Mouse (Mus musculus) lung, adult 2 months (tissue): ENCODE measurements around the gene Cmtm3. TPM values are rescaled to one million over a fixed set of nuclear protein-coding genes. Genes with fewer than 3 reads are reported as not detected.

ENCODE experiments used
- DNase-seq: peaks from one replicate; pipeline ENCODE4 v3.0.0; 2022
- H3K4me1 ChIP-seq: fragments of 200-500 bp; 2 replicates; pipeline ENCODE4 v1.6.1; 2011; ENCODE audit warnings: low read length; ENCODE audit not compliant: control insufficient read depth, insufficient read depth
- H3K4me3 ChIP-seq: fragments of 200-500 bp; replicated peaks from 2 replicates; pipeline ENCODE3; 2011; ENCODE audit warnings: low read depth, mild to moderate bottlenecking, control low read depth, low read length; ENCODE audit errors: extremely low read depth
- CTCF ChIP-seq: fragments of 200-500 bp; IDR thresholded peaks from 2 replicates; pipeline ENCODE4 v1.5.1; 2011; ENCODE audit warnings: mild to moderate bottlenecking, low read length, control low read depth; ENCODE audit not compliant: insufficient read depth
- POLR2A ChIP-seq: fragments of 200-500 bp; IDR thresholded peaks from 2 replicates; pipeline ENCODE4 v1.6.1; 2011; ENCODE audit warnings: low read depth, mild to moderate bottlenecking, control low read depth, low read length, borderline replicate concordance; ENCODE audit errors: extremely low read depth
- WGBS: fragments of 180-500 bp; shearing (Covaris S2); methylation state at CpG from one replicate; pipeline ENCODE4 v1.1.7; 2018; 5-methylcytosine and 5-hydroxymethylcytosine counted together
- polyA plus RNA-seq: library from polyadenylated mRNA; depleted of rRNA; stranded (reverse); fragments of >200 nt; gene quantifications from 2 replicates; pipeline ENCODE4 v1.2.3, GENCODE M21; 2012

Cmtm3 gene
- polyA plus RNA-seq, 1 experiment: 154 TPM

GRCm38 (mm10) chr8:104369591-104369990, 30.4 kb downstream of the Cmtm3 start:
- Histone ChIP-seq H3K4me1 (no peaks in the 10 kb centered on the region), H3K4me3 (no peak overlapping the region)
- WGBS: 58% methylated on average over 12 of the region's 12 CpGs
- TF ChIP-seq CTCF (no peak), POLR2A (no peak)
- no peak for DNase-seq

- TF ChIP-seq CTCF (no peak), POLR2A (no peak)
- WGBS: 33% methylated on average over 6 of the region's 6 CpGs
- Histone ChIP-seq H3K4me1 (peaks cover 4% of the 10 kb centered on the region), H3K4me3 (no peak overlapping the region)
- DNase-seq: no peak
Measured at GRCm38 (mm10) chr8:104370071-104370470, 30.9 kb downstream of the Cmtm3 start.

GRCm38 (mm10) chr8:104371121-104371520, 31.9 kb downstream of the Cmtm3 start:
- 88% methylated on average over 6 of the region's 6 CpGs for WGBS
- no peak for TF ChIP-seq POLR2A
- TF ChIP-seq CTCF: no peak
- no peak for DNase-seq
- no peak overlapping the region for H3K4me3 ChIP-seq
- peaks cover 13% of the 10 kb centered on the region for H3K4me1 ChIP-seq

GRCm38 (mm10) chr8:104373779-104374178, 34.6 kb downstream of the Cmtm3 start:
- WGBS: 62% methylated on average over 11 of the region's 11 CpGs
- TF ChIP-seq POLR2A (no peak), CTCF (0 out of 2 replicates have a peak, but pooled peaks have one; percentile 25)
- Histone ChIP-seq H3K4me1 (peaks cover 13% of the 10 kb centered on the region), H3K4me3 (no peak overlapping the region)
- peak; percentile 30 for DNase-seq

GRCm38 (mm10) chr8:104374269-104374668, 35.1 kb downstream of the Cmtm3 start:
- no peak for TF ChIP-seq CTCF
- TF ChIP-seq POLR2A: no peak
- Histone ChIP-seq H3K4me1 (peaks cover 13% of the 10 kb centered on the region), H3K4me3 (no peak overlapping the region)
- no peak for DNase-seq
- 75% methylated on average over 11 of the region's 11 CpGs for WGBS

GRCm38 (mm10) chr8:104374864-104375846, 35.9 kb downstream of the Cmtm3 start:
- DNase-seq: peak; percentile 43
- WGBS: 35% methylated on average over 14 of the region's 14 CpGs
- TF ChIP-seq POLR2A: no peak
- TF ChIP-seq CTCF: no peak
- Histone ChIP-seq H3K4me3 (no peak overlapping the region), H3K4me1 (peaks cover 13% of the 10 kb centered on the region)

GRCm38 (mm10) chr8:104375959-104376358, 36.7 kb downstream of the Cmtm3 start:
- H3K4me1 ChIP-seq: peaks cover 13% of the 10 kb centered on the region
- H3K4me3 ChIP-seq: no peak overlapping the region
- 64% methylated on average over 5 of the region's 5 CpGs for WGBS
- TF ChIP-seq POLR2A (no peak), CTCF (no peak)
- DNase-seq: no peak

- TF ChIP-seq CTCF: no peak
- no peak for TF ChIP-seq POLR2A
- Histone ChIP-seq H3K4me1 (peaks cover 13% of the 10 kb centered on the region), H3K4me3 (no peak overlapping the region)
- 61% methylated on average over 11 of the region's 11 CpGs for WGBS
- no peak for DNase-seq
Measured at GRCm38 (mm10) chr8:104376669-104377068, 37.5 kb downstream of the Cmtm3 start.

GRCm38 (mm10) chr8:104379301-104379836, 40.2 kb downstream of the Cmtm3 start:
- WGBS: 74% methylated on average over 10 of the region's 10 CpGs
- TF ChIP-seq POLR2A: no peak
- no peak for TF ChIP-seq CTCF
- peaks cover 22% of the 10 kb centered on the region for H3K4me1 ChIP-seq
- H3K4me3 ChIP-seq: no peak overlapping the region
- no peak for DNase-seq
